Mouse (Mus musculus) liver, embryonic 16.5 days (tissue): ENCODE data around the gene Chaf1a. TPM values are rescaled to one million over a fixed set of nuclear protein-coding genes. Genes with fewer than 3 reads are reported as not detected.
"Not testable (repeated sequence)": the region's sequence is repeated elsewhere in the genome, so short reads cannot be mapped to it uniquely, and the experiment has no call there.

Experiments used
- ATAC-seq: fragments of 200-750 bp; cut with Nextera tagmentation; 2 replicates; pipeline ENCODE4 v1.8.0; 2017; ENCODE audit warnings: low read depth, mild to moderate bottlenecking, moderate number of reproducible peaks, moderate library complexity
- H3K27ac ChIP-seq: fragments of 300-500 bp; sonication (generic); 2 replicates; pipeline ENCODE4 v1.5.1; 2014; ENCODE audit warnings: mild to moderate bottlenecking, low read length
- H3K27me3 ChIP-seq: fragments of 300-500 bp; sonication (generic); 2 replicates; pipeline ENCODE4 v1.6.1; 2014; ENCODE audit warnings: low read depth, low read length, mixed read lengths; ENCODE audit not compliant: control insufficient read depth, insufficient read depth
- H3K36me3 ChIP-seq: fragments of 300-500 bp; sonication (generic); 2 replicates; pipeline ENCODE4 v1.6.1; 2014; ENCODE audit warnings: mild to moderate bottlenecking; ENCODE audit not compliant: control insufficient read depth, insufficient read depth
- H3K4me1 ChIP-seq: fragments of 300-500 bp; sonication (generic); 2 replicates; pipeline ENCODE4 v1.6.1; 2014; ENCODE audit warnings: low read depth, low read length, mixed read lengths; ENCODE audit not compliant: control insufficient read depth
- H3K4me2 ChIP-seq: fragments of 300-500 bp; sonication (generic); 2 replicates; pipeline ENCODE4 v1.6.1; 2014; ENCODE audit warnings: low read depth, low read length, mixed read lengths
- H3K4me3 ChIP-seq: fragments of 300-500 bp; sonication (generic); 2 replicates; pipeline ENCODE4 v1.5.1; 2014; ENCODE audit warnings: low read depth, mild to moderate bottlenecking, low read length
- H3K9ac ChIP-seq: fragments of 300-500 bp; sonication (generic); 2 replicates; pipeline ENCODE4 v1.6.1; 2014; ENCODE audit warnings: low read depth, low read length
- H3K9me3 ChIP-seq: fragments of 300-500 bp; sonication (generic); replicated peaks from 2 replicates; pipeline ENCODE4 v1.6.1; 2016; ENCODE audit warnings: low read length; ENCODE audit not compliant: control insufficient read depth
- WGBS: fragments of 180-500 bp; shearing (Covaris S2); extraction: QIAGEN DNeasy Blood & Tissue Kit; methylation state at CpG from one replicate; pipeline ENCODE4 v1.1.7; 2014; ENCODE audit not compliant: insufficient replicate concordance; 5-methylcytosine and 5-hydroxymethylcytosine counted together
- polyA plus RNA-seq: library from polyadenylated mRNA; unstranded; fragments of >200 nt; fragmentation: Nextera tagmentation; extraction: Ambion mirVana; gene quantifications from 2 replicates; pipeline ENCODE4 v1.2.1, GENCODE M21; 2015

The Chaf1a gene
- polyA plus RNA-seq, 1 experiment from 2014 or later: 14.5 TPM

- peaks cover 64% of the 10 kb centered on the region for H3K36me3 ChIP-seq
- WGBS: 95% methylated on average over 14 of the region's 14 CpGs
These were observed 28.8 kb downstream of the Chaf1a start for GRCm38 (mm10) chr17:56069066-56069465.

DNA sequence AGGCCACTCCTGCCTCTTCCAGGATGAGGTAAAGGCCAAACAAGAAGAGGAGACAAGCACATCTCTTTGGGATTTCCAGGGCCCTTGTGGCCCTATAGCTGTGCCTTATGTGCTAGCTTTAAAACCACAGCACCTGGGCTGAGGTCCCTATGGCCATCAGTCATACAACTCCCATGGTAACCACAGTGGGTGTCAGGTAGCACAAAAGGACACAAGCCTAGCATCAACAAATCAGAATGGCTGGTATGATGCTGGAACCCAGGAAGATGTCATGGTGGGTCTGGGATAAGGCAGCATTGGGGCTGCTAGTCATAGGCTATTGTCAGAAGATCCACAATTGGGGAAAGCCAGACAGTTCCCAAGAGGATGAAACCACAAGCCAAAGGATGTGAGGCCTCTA is 30.9 kb downstream of the Chaf1a start:
- Histone ChIP-seq H3K4me2 (no peak overlapping the region), H3K4me3 (no peak overlapping the region), H3K36me3 (peaks cover 45% of the 10 kb centered on the region), H3K4me1 (peaks cover 20% of the 10 kb centered on the region), H3K27me3 (no peaks in the 10 kb centered on the region), H3K9me3 (no peaks in the 10 kb centered on the region), H3K27ac (no peak overlapping the region), H3K9ac (no peak overlapping the region)
- ATAC-seq: no peak

More at GRCm38 (mm10) chr17:56069066-56069465, 28.8 kb downstream of the Chaf1a start:
- no peak overlapping the region for H3K27ac ChIP-seq
- no peak overlapping the region for H3K4me3 ChIP-seq
- no peaks in the 10 kb centered on the region for H3K9me3 ChIP-seq
- peaks cover 6% of the 10 kb centered on the region for H3K4me1 ChIP-seq
- H3K27me3 ChIP-seq: no peaks in the 10 kb centered on the region
- H3K9ac ChIP-seq: no peak overlapping the region
- ATAC-seq: no peak
- H3K4me2 ChIP-seq: no peak overlapping the region

GRCm38 (mm10) chr17:56072243-56072642 is 32.0 kb downstream of the Chaf1a start:
- Histone ChIP-seq H3K27me3 (no peaks in the 10 kb centered on the region), H3K36me3 (peaks cover 37% of the 10 kb centered on the region)

GRCm38 (mm10) chr17:56074097-56074826 is 34.0 kb downstream of the Chaf1a start:
- peak; percentile 17 for ATAC-seq

More at GRCm38 (mm10) chr17:56072243-56072642, 32.0 kb downstream of the Chaf1a start:
- no peak overlapping the region for H3K4me3 ChIP-seq
- no peak overlapping the region for H3K27ac ChIP-seq
- no peaks in the 10 kb centered on the region for H3K9me3 ChIP-seq
- WGBS: 77% methylated on average over 5 of the region's 5 CpGs
- no peak overlapping the region for H3K9ac ChIP-seq
- no peak overlapping the region for H3K4me2 ChIP-seq
- ATAC-seq: no peak
- H3K4me1 ChIP-seq: peaks cover 20% of the 10 kb centered on the region

GRCm38 (mm10) chr17:56074827-56075208 is 34.6 kb downstream of the Chaf1a start, which contains the start of gene Ubxn6:
Gene Ubxn6 (minus strand): TSS chr17:56075028.
- H3K4me3 ChIP-seq: peak within 1 kb of the TSS; percentile 86
- H3K27me3 ChIP-seq: no peaks in the 10 kb centered on the region
- H3K4me1 ChIP-seq: peaks cover 25% of the 10 kb centered on the region
- peak; percentile 17 for ATAC-seq
- peak within 1 kb of the TSS; percentile 99 for H3K27ac ChIP-seq
- H3K4me2 ChIP-seq: peak within 1 kb of the TSS; percentile 98
- H3K36me3 ChIP-seq: peaks cover 11% of the 10 kb centered on the region
- peak within 1 kb of the TSS; percentile 76 for H3K9ac ChIP-seq
- 0% methylated on average over 35 of the region's 35 CpGs for WGBS
- H3K9me3 ChIP-seq: no peaks in the 10 kb centered on the region

More at GRCm38 (mm10) chr17:56074097-56074826, 34.0 kb downstream of the Chaf1a start:
- H3K27me3 ChIP-seq: no peaks in the 10 kb centered on the region
- WGBS: 7% methylated on average over 22 of the region's 22 CpGs
- no peaks in the 10 kb centered on the region for H3K9me3 ChIP-seq
- peak overlapping the region; percentile 98 for H3K4me2 ChIP-seq
- peaks cover 25% of the 10 kb centered on the region for H3K4me1 ChIP-seq
- peak overlapping the region; percentile 99 for H3K27ac ChIP-seq
- H3K36me3 ChIP-seq: peaks cover 17% of the 10 kb centered on the region
- peak overlapping the region; percentile 76 for H3K9ac ChIP-seq
- H3K4me3 ChIP-seq: peak overlapping the region; percentile 86

GRCm38 (mm10) chr17:56077523-56077922 is 37.3 kb downstream of the Chaf1a start:
- WGBS: 76% methylated on average over 5 of the region's 5 CpGs
- H3K9ac ChIP-seq: no peak overlapping the region
- H3K4me2 ChIP-seq: no peak overlapping the region
- H3K36me3 ChIP-seq: no peaks in the 10 kb centered on the region
- no peak overlapping the region for H3K4me3 ChIP-seq
- no peaks in the 10 kb centered on the region for H3K27me3 ChIP-seq
- ATAC-seq: no peak
- peaks cover 41% of the 10 kb centered on the region for H3K4me1 ChIP-seq
- no peaks in the 10 kb centered on the region for H3K9me3 ChIP-seq
- H3K27ac ChIP-seq: no peak overlapping the region

- not testable (repeated sequence) for H3K36me3 ChIP-seq, H3K27me3 ChIP-seq, ATAC-seq, H3K9me3 ChIP-seq
- Histone ChIP-seq H3K4me3 (peak overlapping the region; percentile 46), H3K4me1 (peaks cover 41% of the 10 kb centered on the region), H3K27ac (peak overlapping the region; percentile 71), H3K4me2 (peak overlapping the region; percentile 64), H3K9ac (peak overlapping the region; percentile 42; the same call in 1 of the 2 replicates)
- WGBS: 52% methylated on average over 9 of the region's 9 CpGs
These were observed 38.1 kb downstream of the Chaf1a start for GRCm38 (mm10) chr17:56078361-56078760.

GRCm38 (mm10) chr17:56078880-56079795 is 38.9 kb downstream of the Chaf1a start, which contains the start of gene Hdgfl2:
Gene Hdgfl2 (plus strand): TSS chr17:56079634.
- under 1% methylated on average over 61 of the region's 61 CpGs for WGBS
- peaks cover 35% of the 10 kb centered on the region for H3K4me1 ChIP-seq
- no peaks in the 10 kb centered on the region for H3K9me3 ChIP-seq
- peak within 1 kb of the TSS; percentile 92 for H3K4me2 ChIP-seq
- H3K27me3 ChIP-seq: no peaks in the 10 kb centered on the region
- H3K36me3 ChIP-seq: no peaks in the 10 kb centered on the region
- ATAC-seq: peak; percentile 88
- H3K27ac ChIP-seq: peak within 1 kb of the TSS; percentile 71
- H3K4me3 ChIP-seq: peak within 1 kb of the TSS; percentile 80
- H3K9ac ChIP-seq: peak within 1 kb of the TSS; percentile 82
